Mouse (Mus musculus) liver, embryonic 15.5 days (tissue): ENCODE measurements at regions not wholly inside any gene's neighbourhood (a gene's known extent, or its start where the extent isn't known, plus 50 kb on each side); places are given as distances from the start of the nearest gene placed in this dataset.
"Not testable (repeated sequence)": the region's sequence is repeated elsewhere in the genome, so short reads cannot be mapped to it uniquely, and the experiment has no call there.

Experiments used
- ATAC-seq: fragments of 200-750 bp; cut with Nextera tagmentation; 2 replicates; pipeline ENCODE4 v1.8.0; 2017; ENCODE audit warnings: moderate number of reproducible peaks, mild to moderate bottlenecking, moderate library complexity; ENCODE audit not compliant: insufficient read depth
- H3K27ac ChIP-seq: fragments of 300-500 bp; sonication (generic); replicated peaks from 2 replicates; pipeline ENCODE4 v1.5.1; 2015; ENCODE audit warnings: mild to moderate bottlenecking, inconsistent platforms
- H3K27me3 ChIP-seq: fragments of 300-500 bp; sonication (generic); 2 replicates; pipeline ENCODE4 v1.6.1; 2015; ENCODE audit warnings: mild to moderate bottlenecking, inconsistent platforms
- H3K36me3 ChIP-seq: fragments of 300-500 bp; sonication (generic); replicated peaks from 2 replicates; pipeline ENCODE4 v1.6.1; 2015; ENCODE audit warnings: moderate library complexity, mild to moderate bottlenecking, inconsistent platforms
- H3K4me1 ChIP-seq: fragments of 300-500 bp; sonication (generic); replicated peaks from 2 replicates; pipeline ENCODE4 v1.6.1; 2015; ENCODE audit warnings: inconsistent platforms
- H3K4me2 ChIP-seq: fragments of 300-500 bp; sonication (generic); 2 replicates; pipeline ENCODE4 v1.6.1; 2015; ENCODE audit warnings: moderate library complexity, mild to moderate bottlenecking, inconsistent platforms
- H3K4me3 ChIP-seq: fragments of 300-500 bp; sonication (generic); replicated peaks from 2 replicates; pipeline ENCODE4 v1.5.1; 2015; ENCODE audit warnings: mild to moderate bottlenecking, inconsistent platforms
- H3K9ac ChIP-seq: fragments of 300-500 bp; sonication (generic); 2 replicates; pipeline ENCODE4 v1.6.1; 2015; ENCODE audit warnings: moderate library complexity, mild to moderate bottlenecking, inconsistent platforms
- H3K9me3 ChIP-seq: fragments of 300-500 bp; sonication (generic); replicated peaks from 2 replicates; pipeline ENCODE4 v1.6.1; 2016; ENCODE audit warnings: inconsistent platforms
- WGBS: fragments of 180-500 bp; shearing (Covaris S2); methylation state at CpG from one replicate; pipeline ENCODE4 v1.1.7; 2015; ENCODE audit warnings: mixed read lengths; ENCODE audit not compliant: insufficient replicate concordance; 5-methylcytosine and 5-hydroxymethylcytosine counted together

DNA sequence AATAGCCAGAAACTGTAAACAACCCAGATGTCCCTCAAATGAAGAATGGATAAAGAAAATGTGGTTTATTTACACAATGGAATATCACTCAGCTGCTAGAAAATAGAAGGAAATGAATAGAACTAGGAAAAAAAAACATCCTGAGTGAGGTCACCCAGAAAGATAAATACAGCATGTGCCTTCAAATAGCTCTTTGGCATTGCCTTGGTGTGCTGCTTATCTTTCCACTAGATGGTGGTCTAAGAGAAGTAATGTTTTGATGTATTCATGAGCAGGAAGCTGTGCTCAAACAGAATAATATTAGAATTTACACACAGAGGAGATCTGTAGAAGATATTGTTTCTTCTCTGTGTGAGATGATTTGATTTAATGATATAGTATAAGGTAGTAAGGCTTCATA, 78.8 kb downstream of the Zfp619 start:
- Histone ChIP-seq H3K9ac (no peak overlapping the region), H3K27me3 (no peaks in the 10 kb centered on the region), H3K4me2 (no peak overlapping the region), H3K4me3 (no peak overlapping the region), H3K9me3 (no peaks in the 10 kb centered on the region), H3K36me3 (no peaks in the 10 kb centered on the region), H3K27ac (no peak overlapping the region), H3K4me1 (no peaks in the 10 kb centered on the region)
- no peak for ATAC-seq

DNA sequence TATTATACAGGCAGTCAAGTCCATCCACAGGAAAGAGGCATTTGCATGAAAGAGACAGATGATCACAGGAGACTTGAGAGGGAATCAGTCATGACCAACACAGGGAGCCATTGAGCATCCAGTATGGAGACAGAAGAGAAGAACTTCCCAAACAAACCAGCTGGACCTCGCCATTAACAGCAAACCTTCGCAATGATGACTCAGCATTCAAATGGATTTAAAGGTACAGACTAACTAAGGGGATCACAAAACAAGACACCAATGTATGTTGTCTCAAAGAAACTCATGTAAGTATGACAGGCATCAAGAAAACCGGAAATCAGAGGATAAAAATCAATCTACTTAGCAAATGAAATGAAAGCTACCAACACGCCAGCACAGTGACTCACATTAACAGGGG, 96.2 kb downstream of the Zfp619 start:
- Histone ChIP-seq H3K9ac (no peak overlapping the region), H3K27me3 (no peaks in the 10 kb centered on the region), H3K4me2 (no peak overlapping the region), H3K36me3 (no peaks in the 10 kb centered on the region), H3K9me3 (no peaks in the 10 kb centered on the region), H3K4me1 (no peaks in the 10 kb centered on the region), H3K4me3 (no peak overlapping the region), H3K27ac (no peak overlapping the region)
- ATAC-seq: no peak
- WGBS: 52% methylated on average over 4 of the region's 4 CpGs

DNA sequence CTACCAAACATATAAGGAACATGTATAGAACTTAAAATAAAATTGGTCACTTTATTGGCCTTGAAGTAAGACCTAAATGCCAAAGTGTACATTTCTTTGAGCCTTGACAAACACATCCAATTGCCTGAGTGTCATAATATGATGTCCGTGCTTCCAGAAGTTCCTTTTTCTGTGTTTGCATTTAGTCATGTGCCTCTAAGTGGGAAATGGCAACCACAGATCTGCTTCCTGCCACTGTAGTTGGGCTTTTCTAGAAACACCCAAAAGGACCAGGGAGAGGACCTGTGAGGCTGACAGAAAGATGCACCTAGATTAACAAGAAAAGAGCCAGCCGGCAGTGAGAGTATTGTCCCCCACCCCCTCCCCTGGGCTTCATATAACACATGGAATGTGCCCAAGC, 97.5 kb downstream of the Zfp619 start:
- Histone ChIP-seq H3K27me3 (no peaks in the 10 kb centered on the region), H3K27ac (no peak overlapping the region), H3K9ac (no peak overlapping the region), H3K4me1 (no peaks in the 10 kb centered on the region), H3K9me3 (no peaks in the 10 kb centered on the region), H3K4me2 (no peak overlapping the region), H3K36me3 (no peaks in the 10 kb centered on the region), H3K4me3 (no peak overlapping the region)
- 26% methylated on average over 2 of the region's 2 CpGs for WGBS
- no peak for ATAC-seq

DNA sequence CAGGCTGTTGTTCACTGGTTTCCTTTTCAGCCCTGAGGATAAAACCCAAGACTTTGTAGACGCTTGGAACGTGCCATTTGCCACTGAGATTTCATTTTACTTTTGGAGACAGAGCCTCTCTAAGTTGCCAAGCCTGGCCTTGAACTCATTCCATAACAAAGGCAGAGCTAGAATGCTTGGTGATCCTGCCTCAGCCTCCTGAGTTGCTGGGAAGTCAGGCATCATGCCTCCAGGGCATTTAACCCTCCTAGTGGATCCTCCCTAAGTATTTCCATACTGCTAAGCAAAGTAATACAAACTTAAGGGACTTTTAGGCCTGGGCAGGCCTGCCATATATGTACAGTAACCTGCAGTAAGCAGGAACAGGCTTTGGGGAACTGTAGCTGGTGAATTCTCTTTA, 104.2 kb downstream of the Zfp619 start:
- no peak for ATAC-seq
- Histone ChIP-seq H3K27me3 (no peaks in the 10 kb centered on the region), H3K4me3 (no peak overlapping the region), H3K9ac (no peak overlapping the region), H3K4me1 (no peaks in the 10 kb centered on the region), H3K36me3 (no peaks in the 10 kb centered on the region), H3K27ac (no peak overlapping the region), H3K9me3 (no peaks in the 10 kb centered on the region), H3K4me2 (no peak overlapping the region)
- whole genome bisulfite sequencing: 68% methylated on average over 2 of the region's 2 CpGs

DNA sequence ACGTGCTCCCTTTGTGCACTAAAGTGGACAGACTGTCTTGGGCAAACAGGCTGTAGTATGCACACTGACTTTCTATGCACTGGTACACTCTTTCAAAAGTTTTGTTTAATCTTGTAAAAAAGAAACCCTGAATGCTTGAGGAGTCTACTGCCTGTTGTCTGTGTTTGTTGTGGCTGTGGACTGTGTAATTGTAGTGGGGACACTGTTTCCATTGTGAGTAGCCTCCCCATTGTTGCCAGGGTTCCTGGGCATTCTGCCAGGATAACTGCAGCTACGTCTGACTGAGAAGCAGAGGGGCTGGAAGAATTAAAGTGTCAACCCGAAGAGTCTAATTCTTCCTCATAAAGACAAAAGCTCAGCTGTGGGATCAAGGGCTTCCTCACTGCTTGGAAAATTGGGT, 115.3 kb downstream of the Zfp619 start:
- no peak overlapping the region for H3K27ac ChIP-seq
- ATAC-seq: no peak
- whole genome bisulfite sequencing: 35% methylated on average over 3 of the region's 3 CpGs
- H3K36me3 ChIP-seq: no peaks in the 10 kb centered on the region
- H3K4me2 ChIP-seq: no peak overlapping the region
- no peaks in the 10 kb centered on the region for H3K9me3 ChIP-seq
- no peaks in the 10 kb centered on the region for H3K27me3 ChIP-seq
- no peak overlapping the region for H3K9ac ChIP-seq
- no peak overlapping the region for H3K4me3 ChIP-seq
- H3K4me1 ChIP-seq: no peaks in the 10 kb centered on the region

DNA sequence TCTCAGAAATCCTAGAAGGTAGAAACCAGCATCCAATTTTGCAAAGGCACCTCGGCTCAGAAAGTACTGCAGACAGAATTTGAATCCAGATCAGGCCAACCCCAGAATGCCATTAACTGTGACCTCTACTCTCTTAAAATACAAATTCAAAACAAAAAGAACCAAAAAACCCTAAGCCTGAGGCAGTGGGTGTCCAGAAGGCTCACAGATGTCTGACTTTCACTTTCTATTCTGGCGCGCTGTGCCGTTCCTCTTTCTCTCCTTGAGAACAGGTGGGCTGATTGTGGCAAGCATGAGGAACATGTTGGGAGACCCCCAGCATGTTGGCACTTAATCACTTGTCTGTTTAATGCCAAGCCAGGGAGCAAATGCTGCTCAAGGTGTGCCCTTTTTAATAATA, 124.8 kb downstream of the Zfp619 start:
- no peak overlapping the region for H3K4me3 ChIP-seq
- ATAC-seq: no peak
- H3K4me2 ChIP-seq: no peak overlapping the region
- no peaks in the 10 kb centered on the region for H3K9me3 ChIP-seq
- no peaks in the 10 kb centered on the region for H3K36me3 ChIP-seq
- H3K4me1 ChIP-seq: no peaks in the 10 kb centered on the region
- no peaks in the 10 kb centered on the region for H3K27me3 ChIP-seq
- 47% methylated on average over 4 of the region's 4 CpGs for WGBS
- no peak overlapping the region for H3K9ac ChIP-seq
- no peak overlapping the region for H3K27ac ChIP-seq

DNA sequence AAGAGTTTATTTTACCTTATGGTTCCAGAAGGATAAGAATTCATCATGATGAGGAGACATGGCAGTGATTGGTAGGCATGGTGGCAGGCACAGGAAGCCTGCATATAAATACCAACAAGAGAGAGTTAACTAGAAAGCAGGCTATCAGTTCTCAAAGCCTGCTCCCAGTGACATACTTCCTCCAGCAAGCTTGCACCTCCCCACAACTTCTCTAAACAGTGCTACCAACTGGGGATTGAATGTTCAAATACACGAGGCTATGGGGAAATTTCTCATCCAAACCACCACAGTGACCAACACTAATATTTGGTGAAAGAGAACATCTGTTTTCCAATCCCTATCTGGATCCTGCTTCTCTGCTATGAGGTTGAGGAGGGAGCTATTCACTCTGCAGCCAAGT, 125.8 kb downstream of the Zfp619 start:
- Histone ChIP-seq H3K9ac (no peak overlapping the region), H3K36me3 (no peaks in the 10 kb centered on the region), H3K4me2 (no peak overlapping the region), H3K4me1 (no peaks in the 10 kb centered on the region), H3K4me3 (no peak overlapping the region), H3K9me3 (no peaks in the 10 kb centered on the region), H3K27ac (no peak overlapping the region), H3K27me3 (no peaks in the 10 kb centered on the region)
- 15% methylated on average over 1 of the region's 1 CpGs for WGBS
- no peak for ATAC-seq

DNA sequence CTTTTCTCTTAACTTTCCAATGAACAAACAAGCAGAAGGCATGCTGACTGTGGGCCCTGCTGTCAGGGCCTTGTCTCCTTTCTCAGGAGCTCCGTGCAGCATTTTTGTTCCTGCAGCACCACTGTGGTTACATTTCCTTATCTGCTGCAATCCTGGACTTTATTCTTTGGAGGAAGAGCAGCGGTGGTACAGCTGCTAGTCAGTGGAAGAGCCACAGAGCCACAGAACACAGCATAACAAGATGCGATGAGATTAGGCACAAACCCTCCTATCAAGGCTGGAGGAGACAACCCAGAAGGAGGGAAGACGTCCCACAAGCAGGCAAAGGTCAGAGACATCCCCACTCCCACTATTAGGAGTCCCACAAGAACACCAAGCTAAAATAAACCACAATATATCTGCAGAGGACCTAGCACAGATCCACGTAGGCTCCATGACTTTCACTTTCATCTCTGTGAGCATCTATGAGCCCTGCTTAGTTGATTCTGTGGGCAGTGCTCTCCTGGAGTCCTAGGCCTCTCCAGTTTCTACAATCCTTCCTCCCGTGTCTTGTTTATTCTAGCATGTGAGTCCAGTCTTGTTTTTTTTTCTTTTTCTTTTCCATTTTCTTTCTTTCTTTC, 133.0 kb downstream of the Zfp619 start:
- Histone ChIP-seq H3K36me3 (no peaks in the 10 kb centered on the region), H3K9me3 (no peaks in the 10 kb centered on the region), H3K27ac (no peak overlapping the region), H3K9ac (no peak overlapping the region), H3K4me1 (no peaks in the 10 kb centered on the region), H3K4me3 (no peak overlapping the region), H3K27me3 (no peaks in the 10 kb centered on the region), H3K4me2 (no peak overlapping the region)
- 41% methylated on average over 6 of the region's 6 CpGs for WGBS
- no peak for ATAC-seq

DNA sequence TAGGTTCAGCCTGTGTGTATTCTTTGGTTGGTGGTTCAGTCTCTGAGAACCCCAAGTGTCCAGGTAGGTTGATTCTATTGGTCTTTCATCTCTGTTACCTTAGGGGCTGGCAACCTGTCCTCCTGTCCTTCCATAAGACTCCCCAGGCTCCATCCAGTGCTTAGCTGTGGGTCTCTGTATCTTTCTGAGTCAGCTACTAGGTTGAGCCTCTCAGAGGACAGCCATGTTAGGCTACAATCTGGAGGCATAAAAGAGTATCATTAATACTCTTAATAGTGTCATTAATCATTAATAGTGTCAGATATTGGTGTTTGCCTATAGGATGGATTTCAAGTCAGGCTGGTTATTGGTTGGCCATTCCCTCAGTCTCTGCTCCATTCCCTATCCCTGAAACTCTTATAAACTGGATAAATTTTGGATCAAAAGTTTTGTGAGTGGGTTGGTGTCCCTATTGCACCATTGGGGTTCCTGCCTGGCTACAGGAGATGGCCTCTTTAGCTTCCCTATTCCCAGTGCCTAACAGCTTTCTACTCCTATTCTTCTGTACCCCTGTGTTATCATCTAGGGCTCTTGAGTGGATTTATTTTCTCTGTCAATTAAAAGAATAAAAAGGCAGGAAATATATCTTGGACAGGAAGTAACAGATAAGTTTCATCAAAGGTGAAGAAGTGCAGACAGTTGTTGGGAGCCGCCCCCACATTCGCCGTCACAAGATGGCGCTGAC, 137.2 kb downstream of the Zfp619 start:
- no peak overlapping the region for H3K4me3 ChIP-seq
- no peak overlapping the region for H3K9ac ChIP-seq
- H3K27me3 ChIP-seq: no peaks in the 10 kb centered on the region
- no peaks in the 10 kb centered on the region for H3K9me3 ChIP-seq
- H3K36me3 ChIP-seq: no peaks in the 10 kb centered on the region
- WGBS: 9% methylated on average over 4 of the region's 4 CpGs
- ATAC-seq: no peak
- no peaks in the 10 kb centered on the region for H3K4me1 ChIP-seq
- no peak overlapping the region for H3K27ac ChIP-seq
- H3K4me2 ChIP-seq: no peak overlapping the region; the same call in 1 of the 2 replicates

DNA sequence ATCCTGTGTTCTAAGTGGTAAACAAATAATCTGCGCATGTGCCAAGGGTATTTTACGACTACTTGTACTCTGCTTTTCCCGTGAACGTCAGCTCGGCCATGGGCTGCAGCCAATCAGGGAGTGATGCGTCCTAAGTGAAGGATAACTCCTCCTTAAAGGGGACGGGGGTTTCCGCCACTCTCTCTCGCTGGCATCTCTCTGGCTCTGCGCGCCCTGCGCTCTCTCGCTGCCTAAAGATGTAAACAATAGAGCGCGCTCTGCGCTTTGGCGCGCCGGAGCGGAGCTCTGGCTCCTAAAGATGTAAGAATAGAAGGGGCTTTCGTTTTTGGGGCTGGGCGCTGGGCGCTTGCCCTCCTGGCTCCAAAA, 137.7 kb downstream of the Zfp619 start:
- ATAC-seq, H3K9ac ChIP-seq, H3K27ac ChIP-seq, H3K36me3 ChIP-seq, H3K9me3 ChIP-seq, H3K4me1 ChIP-seq, H3K27me3 ChIP-seq: not testable (repeated sequence)
- peak overlapping the region; percentile 47 for H3K4me2 ChIP-seq
- 27% methylated on average over 23 of the region's 23 CpGs for WGBS
- H3K4me3 ChIP-seq: peak overlapping the region; percentile 42

DNA sequence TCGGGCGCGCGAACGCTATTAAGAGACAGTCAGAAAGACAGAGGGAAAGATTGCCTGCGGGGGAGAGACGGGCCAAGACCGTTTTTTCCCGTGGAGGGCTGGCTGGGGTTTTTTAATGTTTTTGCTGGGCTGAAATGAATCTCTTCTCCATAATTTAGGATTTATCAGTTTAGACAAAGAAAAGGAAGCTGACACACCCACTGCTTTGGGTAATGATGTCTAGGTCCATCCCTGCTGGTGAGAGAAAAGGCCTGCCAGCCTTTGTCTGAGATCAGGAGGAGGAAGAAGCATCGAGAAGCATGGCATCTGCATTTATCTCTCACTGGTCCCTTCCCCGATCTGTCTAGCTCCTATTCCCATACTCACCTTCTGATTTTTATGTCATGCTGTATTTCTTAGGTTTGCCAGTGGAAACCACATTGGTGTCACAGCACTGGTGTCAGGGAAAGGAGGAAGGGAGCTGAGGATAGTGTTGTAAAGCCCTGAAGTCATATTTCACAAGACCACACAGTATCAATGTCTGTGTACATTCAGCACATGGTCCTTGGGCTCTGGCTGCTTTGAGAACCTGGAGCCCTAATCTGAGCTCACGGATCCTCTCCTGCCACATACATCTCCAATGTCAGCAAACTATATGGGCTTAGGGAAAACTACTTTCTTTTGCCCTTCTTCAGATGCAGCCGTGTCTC, 138.3 kb downstream of the Zfp619 start:
- Histone ChIP-seq H3K4me1 (no peaks in the 10 kb centered on the region), H3K27ac (no peak overlapping the region), H3K27me3 (no peaks in the 10 kb centered on the region), H3K9ac (no peak overlapping the region), H3K9me3 (no peaks in the 10 kb centered on the region), H3K4me2 (peak overlapping the region; percentile 47), H3K36me3 (no peaks in the 10 kb centered on the region), H3K4me3 (peak overlapping the region; percentile 42)
- 24% methylated on average over 13 of the region's 13 CpGs for WGBS
- no peak for ATAC-seq
